Mouse (Mus musculus) urinary bladder, postnatal 4 days (tissue): ENCODE measurements around the gene Antxrl.
A peak's percentile ranks its signal among the peaks of the same experiment; 100 is the strongest.

Source experiments
- DNase-seq, 2 experiments: peaks; one replicate each; pipeline ENCODE4 v3.0.0; 2021 to 2022; ENCODE audit warnings: low spot score in 2 of 2

Antxrl gene

GRCm38 (mm10) chr14:34103855-34104254, 51.3 kb downstream of the Antxrl start:
- peak in 1 of 2 experiments; percentile 15 for DNase-seq

- DNase-seq, result peak; percentile 59 to 71
Measured at GRCm38 (mm10) chr14:34104892-34105291, 52.4 kb downstream of the Antxrl start.

- DNase-seq, result peak in 1 of 2 experiments; percentile 21
Measured at GRCm38 (mm10) chr14:34106389-34107062, 54.0 kb downstream of the Antxrl start.

GRCm38 (mm10) chr14:34107594-34107993, 55.1 kb downstream of the Antxrl start:
- DNase-seq, result no peak

GRCm38 (mm10) chr14:34114311-34114710, 61.8 kb downstream of the Antxrl start:
- no peak for DNase-seq

- no peak for DNase-seq
Measured at GRCm38 (mm10) chr14:34119046-34119723, 66.7 kb downstream of the Antxrl start.

- no peak for DNase-seq
Measured at GRCm38 (mm10) chr14:34120016-34120910, 67.8 kb downstream of the Antxrl start.

- no peak for DNase-seq
Measured at GRCm38 (mm10) chr14:34120923-34121351, 68.4 kb downstream of the Antxrl start.

- DNase-seq, result no peak
Measured at GRCm38 (mm10) chr14:34121691-34122090, 69.2 kb downstream of the Antxrl start.
